Mouse (Mus musculus) lung, postnatal 0 days (tissue): ENCODE results near the gene Tcp11l1. TPM values are rescaled to one million over a fixed set of nuclear protein-coding genes. Genes with fewer than 3 reads are reported as not detected.

ENCODE experiments used
- ATAC-seq: fragments of 200-750 bp; cut with Nextera tagmentation; 2 replicates; pipeline ENCODE4 v1.8.0; 2017; ENCODE audit warnings: moderate library complexity
- DNase-seq: peaks from one replicate; pipeline ENCODE4 v3.0.0-alpha.2; 2016; ENCODE audit warnings: low spot score
- H3K27ac ChIP-seq: fragments of 300-500 bp; sonication (generic); 2 replicates; pipeline ENCODE4 v1.5.1; 2014; ENCODE audit warnings: antibody characterized with exemption, mild to moderate bottlenecking, low read length, mixed read lengths
- H3K27me3 ChIP-seq: fragments of 300-500 bp; sonication (generic); replicated peaks from 2 replicates; pipeline ENCODE4 v1.6.1; 2014; ENCODE audit warnings: low read length, mixed read lengths; ENCODE audit not compliant: insufficient read depth
- H3K36me3 ChIP-seq: fragments of 300-500 bp; sonication (generic); 2 replicates; pipeline ENCODE4 v1.6.1; 2014; ENCODE audit warnings: low read length, mixed read lengths; ENCODE audit not compliant: insufficient read depth
- H3K4me1 ChIP-seq: fragments of 300-500 bp; sonication (generic); 2 replicates; pipeline ENCODE4 v1.6.1; 2014; ENCODE audit warnings: antibody characterized with exemption, low read depth, low read length, mixed read lengths; ENCODE audit not compliant: insufficient read depth
- H3K4me2 ChIP-seq: fragments of 300-500 bp; sonication (generic); replicated peaks from 2 replicates; pipeline ENCODE4 v1.6.1; 2014; ENCODE audit warnings: low read depth, mild to moderate bottlenecking, low read length, moderate library complexity, mixed read lengths
- H3K4me3 ChIP-seq: fragments of 300-500 bp; sonication (generic); 2 replicates; pipeline ENCODE4 v1.5.1; 2014; ENCODE audit warnings: low read depth, low read length
- H3K9ac ChIP-seq: fragments of 300-500 bp; sonication (generic); replicated peaks from 2 replicates; pipeline ENCODE4 v1.6.1; 2014; ENCODE audit warnings: low read depth, mild to moderate bottlenecking
- H3K9me3 ChIP-seq: fragments of 300-500 bp; sonication (generic); 2 replicates; pipeline ENCODE4 v1.6.1; 2016; ENCODE audit warnings: low read length, mixed read lengths
- CTCF ChIP-seq: IDR thresholded peaks from 2 replicates; pipeline ENCODE4 v1.5.1; 2016; ENCODE audit warnings: antibody characterized with exemption, mild to moderate bottlenecking
- EP300 ChIP-seq: IDR thresholded peaks from 2 replicates; pipeline ENCODE4 v1.6.1; 2016; ENCODE audit warnings: antibody characterized with exemption, mild to moderate bottlenecking, control low read depth
- WGBS: fragments of 180-500 bp; shearing (Covaris S2); extraction: QIAGEN DNeasy Blood & Tissue Kit; methylation state at CpG from one replicate; pipeline ENCODE4 v1.1.7; 2014; 5-methylcytosine and 5-hydroxymethylcytosine counted together
- polyA plus RNA-seq: library from polyadenylated mRNA; unstranded; fragments of >200 nt; fragmentation: Nextera tagmentation; extraction: Ambion mirVana; gene quantifications from 2 replicates; pipeline ENCODE4 v1.2.1, GENCODE M21; 2015

The Tcp11l1 gene
- polyA plus RNA-seq, 1 experiment from 2014 or later: 12.9 TPM

DNA sequence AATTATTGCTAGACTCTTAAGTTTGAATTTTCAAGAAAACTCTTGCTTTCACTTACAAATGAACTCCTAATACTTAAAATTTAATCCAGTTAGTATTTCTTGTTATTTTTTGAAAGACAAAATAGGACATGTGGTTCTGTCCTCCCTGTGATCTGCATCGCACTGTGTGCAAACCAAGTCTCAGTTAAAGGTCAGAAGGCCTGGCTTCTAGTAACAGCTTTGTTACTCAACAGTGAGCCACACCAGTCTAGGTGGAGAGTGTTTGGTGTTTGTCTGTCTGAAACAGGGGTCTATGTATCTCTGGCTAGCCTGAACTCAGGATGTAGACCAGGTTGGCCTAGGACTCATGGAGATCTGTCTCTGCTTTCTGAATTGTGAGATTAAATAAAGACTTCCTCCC is 53.3 kb downstream of the Tcp11l1 start:
- Histone ChIP-seq H3K27ac (no peak overlapping the region), H3K4me3 (no peak overlapping the region), H3K9ac (no peak overlapping the region), H3K36me3 (peaks cover 8% of the 10 kb centered on the region; the same call in 1 of the 2 replicates), H3K27me3 (no peaks in the 10 kb centered on the region), H3K4me2 (no peak overlapping the region), H3K9me3 (no peaks in the 10 kb centered on the region), H3K4me1 (no peaks in the 10 kb centered on the region)
- no peak for ATAC-seq
- DNase-seq: no peak
- WGBS: 76% methylated on average over 1 of the region's 1 CpGs
- TF ChIP-seq EP300: no peak
- TF ChIP-seq CTCF: no peak

DNA sequence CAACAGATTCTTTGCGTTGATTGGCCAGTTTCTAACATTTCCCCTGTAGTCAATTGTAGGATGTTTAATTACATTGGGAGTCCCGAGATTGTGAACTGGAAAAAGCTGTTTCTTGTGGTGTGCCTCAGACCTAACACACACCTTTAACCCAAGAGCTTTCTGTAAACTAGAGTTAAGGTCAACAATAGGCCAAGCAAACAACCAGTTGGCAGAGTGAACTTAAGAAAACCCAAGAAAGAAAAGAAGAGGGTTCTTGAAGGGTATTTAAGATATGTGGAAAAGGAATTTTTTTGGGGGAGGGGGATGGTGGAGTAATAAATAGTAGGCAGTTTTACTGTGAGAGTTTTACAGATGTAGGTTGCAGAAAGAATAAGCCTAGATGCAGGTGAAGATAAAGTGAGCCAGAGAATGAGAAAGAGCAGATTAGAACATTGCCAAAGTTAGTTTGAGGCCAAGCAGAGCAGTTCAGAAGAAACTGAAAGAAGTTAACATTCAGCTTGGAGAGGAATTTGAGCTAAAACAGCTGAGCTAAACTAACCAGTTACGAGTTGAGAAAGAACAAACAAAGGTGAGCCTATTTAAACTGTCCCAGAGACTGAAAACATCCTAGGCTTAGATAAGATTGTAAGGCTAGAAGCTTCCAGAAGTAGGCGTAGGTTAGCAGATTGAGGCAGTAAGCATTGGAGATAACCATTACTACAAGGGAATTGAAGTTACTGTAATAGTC is 95.8 kb downstream of the Tcp11l1 start:
- DNase-seq (peak; percentile 57), ATAC-seq (peak; percentile 71)
- Histone ChIP-seq H3K27ac (no peak overlapping the region), H3K9ac (no peak overlapping the region), H3K36me3 (no peaks in the 10 kb centered on the region), H3K4me3 (no peak overlapping the region), H3K27me3 (no peaks in the 10 kb centered on the region), H3K4me1 (no peaks in the 10 kb centered on the region), H3K4me2 (no peak overlapping the region), H3K9me3 (no peaks in the 10 kb centered on the region)
- TF ChIP-seq CTCF (no peak), EP300 (peak; percentile 63; the same call in 1 of the 2 replicates)
- 61% methylated on average over 4 of the region's 4 CpGs for WGBS

DNA sequence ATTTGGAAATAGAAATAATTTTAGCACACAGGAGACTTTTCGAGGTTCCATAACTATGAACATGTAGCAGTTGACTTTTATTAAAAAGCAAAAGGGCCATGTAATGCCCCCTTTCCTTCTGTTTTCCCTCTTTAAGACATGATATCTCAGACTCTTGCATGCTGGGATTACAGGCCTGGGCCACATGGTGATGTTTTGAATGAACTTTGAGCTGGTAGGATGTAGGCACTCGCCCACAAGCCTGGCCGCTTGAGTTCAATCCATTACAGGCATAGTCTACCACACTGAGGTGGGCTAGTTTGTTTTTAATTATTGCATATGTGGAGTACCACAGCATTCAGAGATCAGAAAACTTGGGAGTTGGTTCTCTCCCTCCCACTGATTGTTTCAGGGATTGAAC is 97.2 kb downstream of the Tcp11l1 start:
- 97% methylated on average over 3 of the region's 3 CpGs for WGBS

More for the DNA sequence above, 97.2 kb downstream of the Tcp11l1 start:
- H3K4me1 ChIP-seq: no peaks in the 10 kb centered on the region
- H3K27ac ChIP-seq: no peak overlapping the region
- DNase-seq: no peak
- H3K9me3 ChIP-seq: no peaks in the 10 kb centered on the region
- no peak for ATAC-seq
- H3K4me3 ChIP-seq: no peak overlapping the region
- no peaks in the 10 kb centered on the region for H3K27me3 ChIP-seq
- no peak overlapping the region for H3K4me2 ChIP-seq
- H3K36me3 ChIP-seq: no peaks in the 10 kb centered on the region
- no peak for TF ChIP-seq CTCF
- TF ChIP-seq EP300: no peak
- H3K9ac ChIP-seq: no peak overlapping the region

Other genes starting within 250 kb of the Tcp11l1 start
- gene Hipk3, start 217.7 kb downstream of the Tcp11l1 start, polyA plus RNA-seq: 17.5 and 18.4 TPM in 2 replicates
- 31.5 and 33.7 TPM in 2 replicates for gene Cstf3, start 121.6 kb downstream of the Tcp11l1 start, polyA plus RNA-seq
- gene Pin1rt1, start 4.2 kb upstream of the Tcp11l1 start, polyA plus RNA-seq: not detected in 2 replicates
- gene Depdc7, start 30.7 kb upstream of the Tcp11l1 start, polyA plus RNA-seq: 2.2 and 2.7 TPM in 2 replicates
- gene Qser1, start 104.6 kb upstream of the Tcp11l1 start, polyA plus RNA-seq: 3.3 and 3.7 TPM in 2 replicates
- 1.7 and 2.3 TPM in 2 replicates for gene Prrg4, start 137.7 kb upstream of the Tcp11l1 start, polyA plus RNA-seq
- 9.2 and 11.9 TPM in 2 replicates for gene Ccdc73, start 155.6 kb upstream of the Tcp11l1 start, polyA plus RNA-seq